ENCODE assay signal across 8 mouse cellular contexts in genomic region chr5:110101716-110102347, GRCm38 (mm10). TPM values are rescaled to one million over a fixed set of nuclear protein-coding genes. Genes with fewer than 3 reads are reported as not detected.
DNase-seq lines count a peak whose midpoint lies in the region; ATAC-seq lines count a peak whose summit lies in the region.

No protein-coding gene starts in this region.

- H3K4me1 ChIP-seq in heart, embryonic 16.5 days (ENCODE audit: control insufficient read depth, insufficient read depth, low read length): peaks cover 24% of the 10 kb centered on the region
- H3K4me1 ChIP-seq in liver, embryonic 16.5 days (ENCODE audit: control insufficient read depth, low read depth, low read length): peaks cover 18% of the 10 kb centered on the region

- no peak overlapping the region for H3K27ac ChIP-seq in heart, embryonic 16.5 days (ENCODE audit: low read length)
- H3K27ac ChIP-seq in liver, embryonic 16.5 days (ENCODE audit: low read length): no peak overlapping the region

- peak; percentile 16; the same call in 1 of the 2 replicates for ATAC-seq in heart, embryonic 16.5 days (replicated peaks; ENCODE audit: extremely low read depth, insufficient read depth, low FRiP score)
- ATAC-seq in liver, embryonic 16.5 days (ENCODE audit: low read depth): peak; percentile 3; the same call in 1 of the 2 replicates
- no peak for ATAC-seq in erythroid progenitor cell, adult 5-6 weeks (replicated peaks; ENCODE audit: low FRiP score, poor library complexity, severe bottlenecking)

- DNase-seq in urinary bladder, postnatal 14 days (ENCODE audit: low spot score): peak; percentile 25
- DNase-seq in urinary bladder, postnatal 10 days (ENCODE audit: low spot score): no peak
- peak; percentile 31 for DNase-seq in embryo, embryonic 10 days (ENCODE audit: low spot score)
- DNase-seq in kidney, postnatal 4 days: peak; percentile 67 to 75
- peak; percentile 18 for DNase-seq in retina, adult 2 months (ENCODE audit: low read depth, low spot score)

- H3K4me3 ChIP-seq in heart, embryonic 16.5 days (ENCODE audit: low read length): peak overlapping the region; percentile 43
- peak overlapping the region; percentile 43 for H3K4me3 ChIP-seq in liver, embryonic 16.5 days (ENCODE audit: low read depth, low read length)

- no peaks in the 10 kb centered on the region for H3K9me3 ChIP-seq in heart, embryonic 16.5 days (replicated peaks; ENCODE audit: control insufficient read depth, low read length)
- H3K9me3 ChIP-seq in liver, embryonic 16.5 days (replicated peaks; ENCODE audit: control insufficient read depth, low read length): no peaks in the 10 kb centered on the region

- 12% methylated on average over 34 of the region's 34 CpGs for WGBS in heart, embryonic 16.5 days
- WGBS in liver, embryonic 16.5 days (ENCODE audit: insufficient replicate concordance): 12% methylated on average over 34 of the region's 34 CpGs

- peaks cover 4% of the 10 kb centered on the region for H3K27me3 ChIP-seq in heart, embryonic 16.5 days (ENCODE audit: control insufficient read depth, insufficient read depth, low read length)
- peaks cover 18% of the 10 kb centered on the region for H3K27me3 ChIP-seq in liver, embryonic 16.5 days (ENCODE audit: control insufficient read depth, insufficient read depth, low read depth, low read length)

- peaks cover 41% of the 10 kb centered on the region for H3K36me3 ChIP-seq in heart, embryonic 16.5 days (ENCODE audit: control insufficient read depth, insufficient read depth)
- peaks cover 31% of the 10 kb centered on the region for H3K36me3 ChIP-seq in liver, embryonic 16.5 days (ENCODE audit: control insufficient read depth, insufficient read depth)

- H3K4me2 ChIP-seq in heart, embryonic 16.5 days (ENCODE audit: low read depth, low read length): peak overlapping the region; percentile 70
- H3K4me2 ChIP-seq in liver, embryonic 16.5 days (ENCODE audit: low read depth, low read length): peak overlapping the region; percentile 58

- H3K9ac ChIP-seq in heart, embryonic 16.5 days (ENCODE audit: low read length): peak overlapping the region; percentile 3; the same call in 1 of the 2 replicates
- H3K9ac ChIP-seq in liver, embryonic 16.5 days (ENCODE audit: low read depth, low read length): no peak overlapping the region

RNA-seq across cellular contexts. Expression of gene Plcxd1, which starts 2.1 kb away (rescaled TPM):
- polyA plus RNA-seq in heart, embryonic 16.5 days (2015; fragmentation: Nextera tagmentation; extraction: Ambion mirVana): 0.90 and 1.2 TPM in 2 replicates
- 0.53 and 0.64 TPM in 2 replicates for polyA plus RNA-seq in liver, embryonic 16.5 days (2015; fragmentation: Nextera tagmentation; extraction: Ambion mirVana)
- total RNA-seq in erythroid progenitor cell, adult 5-6 weeks (2015; ENCODE audit: low replicate concordance): not detected in 2 replicates
- total RNA-seq in erythroid progenitor cell, adult 5-6 weeks (2017; ENCODE audit: low replicate concordance): 0.13 TPM in 1 of 2 replicates, not detected in the other

RNA-seq across cellular contexts. Expression of gene Gtpbp6, which starts 6.2 kb away (rescaled TPM):
- 19.6 and 22.5 TPM in 2 replicates for polyA plus RNA-seq in heart, embryonic 16.5 days (2015; fragmentation: Nextera tagmentation; extraction: Ambion mirVana)
- 6.7 and 6.9 TPM in 2 replicates for polyA plus RNA-seq in liver, embryonic 16.5 days (2015; fragmentation: Nextera tagmentation; extraction: Ambion mirVana)
- total RNA-seq in erythroid progenitor cell, adult 5-6 weeks (2015; ENCODE audit: low replicate concordance): 2.5 TPM in 1 of 2 replicates, not detected in the other
- 8.5 TPM in 1 of 2 replicates, not detected in the other for total RNA-seq in erythroid progenitor cell, adult 5-6 weeks (2017; ENCODE audit: low replicate concordance)

RNA-seq across cellular contexts. Expression of gene Gm35315, which starts 7.6 kb away (rescaled TPM):
- 0.51 and 0.75 TPM in 2 replicates for polyA plus RNA-seq in heart, embryonic 16.5 days (2015; fragmentation: Nextera tagmentation; extraction: Ambion mirVana)
- polyA plus RNA-seq in liver, embryonic 16.5 days (2015; fragmentation: Nextera tagmentation; extraction: Ambion mirVana): 0.58 and 0.78 TPM in 2 replicates
- not detected in 2 replicates for total RNA-seq in erythroid progenitor cell, adult 5-6 weeks (2015; ENCODE audit: low replicate concordance)
- not detected in 2 replicates for total RNA-seq in erythroid progenitor cell, adult 5-6 weeks (2017; ENCODE audit: low replicate concordance)

RNA-seq across cellular contexts. Expression of gene Zfp605, which starts 8.1 kb away (rescaled TPM):
- polyA plus RNA-seq in heart, embryonic 16.5 days (2015; fragmentation: Nextera tagmentation; extraction: Ambion mirVana): 2.0 and 2.7 TPM in 2 replicates
- 0.92 and 0.99 TPM in 2 replicates for polyA plus RNA-seq in liver, embryonic 16.5 days (2015; fragmentation: Nextera tagmentation; extraction: Ambion mirVana)
- 0.36 TPM in 1 of 2 replicates, not detected in the other for total RNA-seq in erythroid progenitor cell, adult 5-6 weeks (2015; ENCODE audit: low replicate concordance)
- 1.4 and 4.1 TPM in 2 replicates for total RNA-seq in erythroid progenitor cell, adult 5-6 weeks (2017; ENCODE audit: low replicate concordance)

RNA-seq across cellular contexts. Expression of gene Gm17655, which starts 29.5 kb away (rescaled TPM):
- polyA plus RNA-seq in heart, embryonic 16.5 days (2015; fragmentation: Nextera tagmentation; extraction: Ambion mirVana): 3.5 and 3.7 TPM in 2 replicates
- 1.1 TPM in 2 replicates for polyA plus RNA-seq in liver, embryonic 16.5 days (2015; fragmentation: Nextera tagmentation; extraction: Ambion mirVana)
- 1.4 and 7.5 TPM in 2 replicates for total RNA-seq in erythroid progenitor cell, adult 5-6 weeks (2015; ENCODE audit: low replicate concordance)
- total RNA-seq in erythroid progenitor cell, adult 5-6 weeks (2017; ENCODE audit: low replicate concordance): 5.3 TPM in 1 of 2 replicates, not detected in the other
